Mouse (Mus musculus) embryonic facial prominence, embryonic 12.5 days (tissue): ENCODE data around the gene Tfpt. TPM values are rescaled to one million over a fixed set of nuclear protein-coding genes. Genes with fewer than 3 reads are reported as not detected.
"Not testable (repeated sequence)": the region's sequence is repeated elsewhere in the genome, so short reads cannot be mapped to it uniquely, and the experiment has no call there.

Source experiments
- ATAC-seq: fragments of 200-750 bp; cut with Nextera tagmentation; 2 replicates; pipeline ENCODE4 v1.8.0; 2017; ENCODE audit not compliant: insufficient number of reproducible peaks, insufficient read depth, low FRiP score, low TSS enrichment
- H3K27ac ChIP-seq: fragments of 300-500 bp; sonication (generic); 2 replicates; pipeline ENCODE4 v1.5.1; 2016; ENCODE audit warnings: mild to moderate bottlenecking
- H3K27me3 ChIP-seq: fragments of 300-500 bp; sonication (generic); 2 replicates; pipeline ENCODE4 v1.6.1; 2016; ENCODE audit warnings: mild to moderate bottlenecking, moderate library complexity
- H3K36me3 ChIP-seq: fragments of 300-500 bp; sonication (generic); 2 replicates; pipeline ENCODE4 v1.6.1; 2016; ENCODE audit warnings: mild to moderate bottlenecking
- H3K4me1 ChIP-seq: fragments of 300-500 bp; sonication (generic); 2 replicates; pipeline ENCODE4 v1.6.1; 2016
- H3K4me2 ChIP-seq: fragments of 300-500 bp; sonication (generic); replicated peaks from 2 replicates; pipeline ENCODE4 v1.6.1; 2016; ENCODE audit warnings: mild to moderate bottlenecking, moderate library complexity
- H3K4me3 ChIP-seq: fragments of 300-500 bp; sonication (generic); 2 replicates; pipeline ENCODE4 v1.5.1; 2016; ENCODE audit warnings: mild to moderate bottlenecking
- H3K9ac ChIP-seq: fragments of 300-500 bp; sonication (generic); 2 replicates; pipeline ENCODE4 v1.6.1; 2016; ENCODE audit warnings: mild to moderate bottlenecking, moderate library complexity
- H3K9me3 ChIP-seq: fragments of 300-500 bp; sonication (generic); 2 replicates; pipeline ENCODE4 v1.6.1; 2016; ENCODE audit warnings: mild to moderate bottlenecking, moderate library complexity
- WGBS: fragments of 180-500 bp; shearing (Covaris S2); methylation state at CpG from one replicate; pipeline ENCODE4 v1.1.7; 2016; 5-methylcytosine and 5-hydroxymethylcytosine counted together
- polyA plus RNA-seq: library from polyadenylated mRNA; unstranded; fragments of >200 nt; fragmentation: Nextera tagmentation; extraction: Ambion mirVana; gene quantifications from 2 replicates; pipeline ENCODE4 v1.2.1, GENCODE M21; 2016

The Tfpt gene
- polyA plus RNA-seq, 1 experiment from 2014 or later, result 38.0 TPM

DNA sequence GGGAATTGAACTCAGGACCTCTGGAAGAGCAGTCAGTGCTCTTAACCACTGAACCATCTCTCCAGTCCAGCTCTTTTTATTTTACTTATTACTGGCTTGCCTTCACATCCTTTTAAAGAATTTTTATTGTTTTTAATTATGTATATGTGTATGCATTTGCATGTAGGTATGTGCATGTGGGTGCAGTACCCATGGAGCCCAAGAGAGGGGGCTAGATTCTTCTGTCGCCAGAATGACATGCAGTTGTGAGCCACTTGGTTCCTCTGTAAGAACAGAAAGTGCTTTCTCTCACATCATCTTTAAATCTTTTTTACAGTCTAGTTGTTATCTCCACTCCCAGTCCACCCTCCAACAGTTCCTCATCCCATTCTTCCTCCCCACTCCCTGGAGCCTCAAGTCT, 38.2 kb downstream of the Tfpt start:
- no peaks in the 10 kb centered on the region for H3K4me1 ChIP-seq
- no peak overlapping the region for H3K9ac ChIP-seq
- no peaks in the 10 kb centered on the region for H3K36me3 ChIP-seq
- H3K27me3 ChIP-seq, result no peaks in the 10 kb centered on the region
- no peaks in the 10 kb centered on the region for H3K9me3 ChIP-seq
- H3K4me3 ChIP-seq, result no peak overlapping the region
- 60% methylated on average over 1 of the region's 1 CpGs for WGBS
- ATAC-seq, result no peak
- H3K4me2 ChIP-seq, result no peak overlapping the region
- H3K27ac ChIP-seq, result no peak overlapping the region

GRCm38 (mm10) chr7:3590550-3590949, 39.2 kb downstream of the Tfpt start:
- H3K27me3 ChIP-seq, result no peaks in the 10 kb centered on the region
- no peaks in the 10 kb centered on the region for H3K36me3 ChIP-seq
- H3K4me3 ChIP-seq, result no peak overlapping the region
- WGBS, result 67% methylated on average over 3 of the region's 3 CpGs
- H3K9me3 ChIP-seq, result no peaks in the 10 kb centered on the region
- ATAC-seq, result no peak
- no peak overlapping the region for H3K9ac ChIP-seq
- H3K27ac ChIP-seq, result no peak overlapping the region
- no peak overlapping the region for H3K4me2 ChIP-seq
- H3K4me1 ChIP-seq, result no peaks in the 10 kb centered on the region

- Histone ChIP-seq H3K4me3 (no peak overlapping the region), H3K27me3 (no peaks in the 10 kb centered on the region), H3K9ac (no peak overlapping the region), H3K4me1 (no peaks in the 10 kb centered on the region), H3K4me2 (no peak overlapping the region), H3K27ac (no peak overlapping the region), H3K9me3 (no peaks in the 10 kb centered on the region), H3K36me3 (no peaks in the 10 kb centered on the region)
- WGBS, result 68% methylated on average over 1 of the region's 1 CpGs
- no peak for ATAC-seq
Observed at GRCm38 (mm10) chr7:3587292-3587691, 42.4 kb downstream of the Tfpt start.

GRCm38 (mm10) chr7:3586255-3586654, 43.5 kb downstream of the Tfpt start:
- no peak overlapping the region for H3K27ac ChIP-seq
- no peak overlapping the region for H3K4me3 ChIP-seq
- H3K4me2 ChIP-seq, result no peak overlapping the region
- H3K4me1 ChIP-seq, result no peaks in the 10 kb centered on the region
- 3% methylated on average over 5 of the region's 5 CpGs for WGBS
- no peak overlapping the region for H3K9ac ChIP-seq
- no peaks in the 10 kb centered on the region for H3K9me3 ChIP-seq
- no peaks in the 10 kb centered on the region for H3K27me3 ChIP-seq
- no peaks in the 10 kb centered on the region for H3K36me3 ChIP-seq
- no peak for ATAC-seq

- no peaks in the 10 kb centered on the region for H3K36me3 ChIP-seq
- ATAC-seq, result no peak
- H3K9me3 ChIP-seq, result no peaks in the 10 kb centered on the region; the same call in 1 of the 2 replicates
- H3K27me3 ChIP-seq, result no peaks in the 10 kb centered on the region
- no peak overlapping the region for H3K4me2 ChIP-seq
- H3K9ac ChIP-seq, result no peak overlapping the region
- H3K4me3 ChIP-seq, result no peak overlapping the region
- H3K4me1 ChIP-seq, result no peaks in the 10 kb centered on the region
- 17% methylated on average over 6 of the region's 6 CpGs for WGBS
- H3K27ac ChIP-seq, result no peak overlapping the region
Observed at GRCm38 (mm10) chr7:3585763-3586162, 44.0 kb downstream of the Tfpt start.

GRCm38 (mm10) chr7:3580029-3580428, 49.7 kb downstream of the Tfpt start:
- no peak for ATAC-seq
- H3K9ac ChIP-seq, result no peak overlapping the region
- no peaks in the 10 kb centered on the region for H3K27me3 ChIP-seq
- no peaks in the 10 kb centered on the region for H3K36me3 ChIP-seq
- no peak overlapping the region for H3K4me3 ChIP-seq
- WGBS, result 54% methylated on average over 2 of the region's 2 CpGs
- no peak overlapping the region for H3K27ac ChIP-seq
- no peaks in the 10 kb centered on the region; the same call in 1 of the 2 replicates for H3K9me3 ChIP-seq
- no peak overlapping the region for H3K4me2 ChIP-seq
- H3K4me1 ChIP-seq, result no peaks in the 10 kb centered on the region

DNA sequence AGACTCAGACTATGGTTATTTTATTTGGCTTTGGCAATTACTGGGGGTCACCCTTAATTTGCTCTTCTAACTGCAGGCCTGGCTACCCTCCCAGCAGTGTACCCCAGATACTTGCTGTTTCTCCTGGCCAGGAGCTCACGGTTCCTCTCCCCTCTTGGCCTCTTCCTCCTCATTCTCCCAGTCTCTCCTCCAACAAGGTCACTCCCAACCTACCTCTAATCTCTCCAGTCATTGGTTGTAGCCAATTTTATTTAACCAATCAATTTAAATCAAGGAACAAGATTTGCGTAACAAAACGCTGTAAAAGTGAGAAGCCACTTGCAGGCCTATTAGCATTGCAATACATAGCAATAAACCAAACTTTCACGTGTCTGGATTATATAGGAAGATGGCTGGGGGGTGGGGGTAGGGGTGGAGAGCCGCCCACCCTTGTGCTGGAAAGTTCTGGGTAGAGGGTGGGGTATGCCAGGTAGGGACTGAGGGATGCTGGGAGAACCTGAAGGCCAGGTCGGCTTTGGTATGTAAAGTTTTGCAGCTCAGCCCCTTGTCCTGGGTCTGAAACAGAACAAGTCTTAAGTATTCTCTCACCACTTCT, 50.7 kb downstream of the Tfpt start:
- 75% methylated on average over 6 of the region's 6 CpGs for WGBS
- Histone ChIP-seq H3K36me3 (no peaks in the 10 kb centered on the region), H3K27me3 (no peaks in the 10 kb centered on the region), H3K27ac (no peak overlapping the region), H3K9ac (no peak overlapping the region), H3K4me2 (no peak overlapping the region), H3K4me1 (no peaks in the 10 kb centered on the region), H3K9me3 (no peaks in the 10 kb centered on the region; the same call in 1 of the 2 replicates), H3K4me3 (no peak overlapping the region)
- no peak for ATAC-seq

GRCm38 (mm10) chr7:3578196-3578595, 51.5 kb downstream of the Tfpt start:
- H3K9me3 ChIP-seq, result no peaks in the 10 kb centered on the region; the same call in 1 of the 2 replicates
- no peak overlapping the region for H3K9ac ChIP-seq
- H3K27ac ChIP-seq, result no peak overlapping the region
- no peak overlapping the region for H3K4me3 ChIP-seq
- no peak overlapping the region for H3K4me2 ChIP-seq
- no peaks in the 10 kb centered on the region for H3K4me1 ChIP-seq
- no peak for ATAC-seq
- 83% methylated on average over 2 of the region's 2 CpGs for WGBS
- H3K36me3 ChIP-seq, result no peaks in the 10 kb centered on the region
- no peaks in the 10 kb centered on the region for H3K27me3 ChIP-seq

DNA sequence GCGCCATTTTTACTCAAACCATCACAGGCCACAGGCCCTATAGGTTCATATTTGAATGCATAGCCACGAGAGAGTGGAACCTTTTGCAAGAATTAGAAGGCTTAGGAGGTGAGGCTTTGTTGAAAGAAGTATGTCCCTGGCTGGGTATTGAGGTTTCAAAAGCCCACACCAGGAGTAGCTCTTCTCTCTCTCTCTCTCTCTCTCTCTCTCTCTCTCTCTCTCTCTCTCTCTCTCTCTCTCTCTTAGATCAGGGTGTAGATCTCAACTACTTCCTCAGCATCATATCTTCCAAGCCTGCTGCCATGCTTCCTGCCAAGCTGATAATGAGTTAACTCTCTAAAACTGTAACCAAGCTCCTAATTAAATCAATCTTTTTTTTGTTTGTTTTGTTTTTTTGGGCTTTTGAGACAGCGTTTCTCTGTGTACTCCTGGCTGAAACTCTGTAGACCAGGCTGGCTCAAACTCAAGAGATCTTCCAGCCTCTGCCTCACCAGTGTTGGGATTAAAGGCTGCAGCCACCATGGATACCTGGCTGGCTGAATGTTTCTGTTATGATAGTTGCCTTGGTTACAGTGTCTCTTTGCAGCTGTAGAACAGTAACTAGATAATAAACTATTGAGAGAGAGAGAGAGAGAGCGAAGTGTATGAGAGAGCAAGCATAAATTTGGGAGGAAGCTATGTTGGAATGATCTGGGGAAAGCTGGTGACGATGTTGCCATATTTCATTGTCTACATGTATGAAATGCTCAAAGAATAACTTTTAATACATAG, 53.2 kb downstream of the Tfpt start:
- no peak overlapping the region for H3K9ac ChIP-seq
- 77% methylated on average over 5 of the region's 5 CpGs for WGBS
- no peak overlapping the region for H3K4me2 ChIP-seq
- no peak overlapping the region for H3K27ac ChIP-seq
- H3K4me3 ChIP-seq, result no peak overlapping the region
- no peaks in the 10 kb centered on the region for H3K27me3 ChIP-seq
- H3K36me3 ChIP-seq, result no peaks in the 10 kb centered on the region
- ATAC-seq, result no peak
- no peaks in the 10 kb centered on the region; the same call in 1 of the 2 replicates for H3K9me3 ChIP-seq
- no peaks in the 10 kb centered on the region for H3K4me1 ChIP-seq

- H3K4me2 ChIP-seq, result no peak overlapping the region
- H3K27me3 ChIP-seq, result no peaks in the 10 kb centered on the region
- H3K9me3 ChIP-seq, result no peaks in the 10 kb centered on the region
- no peak for ATAC-seq
- WGBS, result 58% methylated on average over 5 of the region's 5 CpGs
- no peaks in the 10 kb centered on the region for H3K4me1 ChIP-seq
- no peak overlapping the region for H3K9ac ChIP-seq
- no peaks in the 10 kb centered on the region for H3K36me3 ChIP-seq
- no peak overlapping the region for H3K27ac ChIP-seq
- H3K4me3 ChIP-seq, result no peak overlapping the region
Observed at GRCm38 (mm10) chr7:3574216-3574615, 55.5 kb downstream of the Tfpt start.

GRCm38 (mm10) chr7:3571847-3572246, 57.9 kb downstream of the Tfpt start:
- H3K9ac ChIP-seq, result no peak overlapping the region
- no peak overlapping the region for H3K4me2 ChIP-seq
- WGBS, result 80% methylated on average over 1 of the region's 1 CpGs
- no peaks in the 10 kb centered on the region for H3K9me3 ChIP-seq
- H3K4me1 ChIP-seq, result no peaks in the 10 kb centered on the region
- no peaks in the 10 kb centered on the region for H3K27me3 ChIP-seq
- no peak overlapping the region for H3K27ac ChIP-seq
- no peak for ATAC-seq
- no peak overlapping the region for H3K4me3 ChIP-seq
- no peaks in the 10 kb centered on the region for H3K36me3 ChIP-seq

- not testable (repeated sequence) for ATAC-seq, H3K9me3 ChIP-seq, H3K4me2 ChIP-seq, H3K36me3 ChIP-seq, H3K9ac ChIP-seq, H3K27me3 ChIP-seq, H3K4me1 ChIP-seq, H3K27ac ChIP-seq, H3K4me3 ChIP-seq
- 84% methylated on average over 3 of the region's 3 CpGs for WGBS
Observed at GRCm38 (mm10) chr7:3570580-3570979, 59.1 kb downstream of the Tfpt start.
